8 mouse cellular contexts compared by ENCODE assay signal in genomic region chr6:108476797-108477235, GRCm38 (mm10).
DNase-seq lines count a peak whose midpoint lies in the region; ATAC-seq and TF ChIP-seq lines count a peak whose summit lies in the region.

No protein-coding gene starts in this region.

- intact Hi-C loops in heart, postnatal 10 days (cut with DNase I): no loop called here

- DNase-seq in spleen, adult 18-20 months: peak; percentile 14 to 23
- no peak for DNase-seq in spleen, postnatal 14 days (ENCODE audit: low spot score in 2 of 2)
- DNase-seq in heart, postnatal 10 days: peak; percentile 56 to 63
- DNase-seq in lung, adult 2 months: peak; percentile 45
- peak; percentile 63 for DNase-seq in urinary bladder, postnatal 25 days (ENCODE audit: low spot score)
- no peak for DNase-seq in retina, embryonic 14.5 days (ENCODE audit: low spot score)
- DNase-seq in gastrocnemius, postnatal 25 days: no peak

- WGBS in lung, adult 2 months: 16% methylated on average over 8 of the region's 8 CpGs

- H3K4me1 ChIP-seq in lung, adult 2 months (ENCODE audit: control insufficient read depth, insufficient read depth, low read length): peaks cover 6% of the 10 kb centered on the region; the same call in 1 of the 2 replicates

- TF ChIP-seq CTCF in lung, adult 2 months (IDR thresholded peaks at IDR 0.05; ENCODE audit: insufficient read depth, low read length): no peak

- no peak for ATAC-seq in cerebellum, adult (ENCODE audit: insufficient number of reproducible peaks, low FRiP score, low TSS enrichment)

- no peak for TF ChIP-seq POLR2A in lung, adult 2 months (IDR thresholded peaks at IDR 0.05; ENCODE audit: borderline replicate concordance, extremely low read depth, low read depth, low read length)

- H3K4me3 ChIP-seq in lung, adult 2 months (replicated peaks; ENCODE audit: extremely low read depth, low read depth, low read length): no peak overlapping the region

Comparison
In these comparisons a context has a peak if more than half of its experiments do, and no peak if none do; other contexts are left out.
1. DNase-seq: peak in spleen, adult 18-20 months (2 of 2), heart, postnatal 10 days (2 of 2), lung, adult 2 months (single experiment) and urinary bladder, postnatal 25 days (single experiment); none in spleen, postnatal 14 days (0 of 2), retina, embryonic 14.5 days (single experiment) and gastrocnemius, postnatal 25 days (single experiment).